10 mouse cellular contexts compared by ENCODE assay signal in genomic region chr7:69991982-69992381, GRCm38 (mm10).
A peak's percentile ranks its signal among the peaks of the same experiment; 100 is the strongest.
DNase-seq lines count a peak whose midpoint lies in the region; ATAC-seq and TF ChIP-seq lines count a peak whose summit lies in the region.
"Had no signal": no experiment of that assay in that cellular context is flagged by ENCODE, and none has a peak within 500 bp of the region (broad histone marks: within the 10 kb centered on the region; RNA-seq: fewer than 3 reads in every experiment).

No protein-coding gene starts in this region.

- no peaks in the 10 kb centered on the region for H3K9me3 ChIP-seq in lung, embryonic 14.5 days (ENCODE audit: low read depth, low read length)
- H3K9me3 ChIP-seq in forebrain, embryonic 13.5 days (replicated peaks) = no peaks in the 10 kb centered on the region
- H3K9me3 ChIP-seq in hindbrain, embryonic 15.5 days = no peaks in the 10 kb centered on the region
- no peaks in the 10 kb centered on the region for H3K9me3 ChIP-seq in midbrain, embryonic 15.5 days

- no peak for ATAC-seq in lung, embryonic 14.5 days (ENCODE audit: insufficient read depth)
- ATAC-seq in forebrain, embryonic 13.5 days = no peak
- no peak for ATAC-seq in hindbrain, embryonic 15.5 days (ENCODE audit: low FRiP score, low read depth)
- ATAC-seq in midbrain, embryonic 15.5 days (replicated peaks) = no peak
- ATAC-seq in megakaryocyte progenitor cell, adult 5-6 weeks (replicated peaks; ENCODE audit: poor library complexity) = no peak
- ATAC-seq in inflammation-experienced regulatory T-cells, adult 6 months = no peak

- H3K9ac ChIP-seq in lung, embryonic 14.5 days = no peak overlapping the region
- peak overlapping the region; percentile 40; the same call in 1 of the 2 replicates for H3K9ac ChIP-seq in forebrain, embryonic 13.5 days
- H3K9ac ChIP-seq in hindbrain, embryonic 15.5 days = no peak overlapping the region
- no peak overlapping the region; the same call in 1 of the 2 replicates for H3K9ac ChIP-seq in midbrain, embryonic 15.5 days

- no peaks in the 10 kb centered on the region for H3K27me3 ChIP-seq in lung, embryonic 14.5 days (ENCODE audit: insufficient read depth, low read length)
- peaks cover 71% of the 10 kb centered on the region for H3K27me3 ChIP-seq in forebrain, embryonic 13.5 days
- peaks cover 46% of the 10 kb centered on the region for H3K27me3 ChIP-seq in hindbrain, embryonic 15.5 days
- H3K27me3 ChIP-seq in midbrain, embryonic 15.5 days (replicated peaks) = peaks cover 43% of the 10 kb centered on the region

- no peaks in the 10 kb centered on the region for H3K36me3 ChIP-seq in lung, embryonic 14.5 days (ENCODE audit: insufficient read depth)
- no peaks in the 10 kb centered on the region for H3K36me3 ChIP-seq in forebrain, embryonic 13.5 days (ENCODE audit: poor library complexity, severe bottlenecking)
- no peaks in the 10 kb centered on the region for H3K36me3 ChIP-seq in hindbrain, embryonic 15.5 days
- H3K36me3 ChIP-seq in midbrain, embryonic 15.5 days (replicated peaks) = no peaks in the 10 kb centered on the region

- H3K4me2 ChIP-seq in lung, embryonic 14.5 days = peak overlapping the region; percentile 59
- H3K4me2 ChIP-seq in forebrain, embryonic 13.5 days = peak overlapping the region; percentile 51
- H3K4me2 ChIP-seq in hindbrain, embryonic 15.5 days = peak overlapping the region; percentile 56
- peak overlapping the region; percentile 45 for H3K4me2 ChIP-seq in midbrain, embryonic 15.5 days

- TF ChIP-seq CTCF in lung, embryonic 14.5 days (IDR thresholded peaks at IDR 0.05; ENCODE audit: low read depth) = no peak

- peak overlapping the region; percentile 29; the same call in 1 of the 2 replicates for H3K4me3 ChIP-seq in lung, embryonic 14.5 days (ENCODE audit: low read depth, low read length)
- H3K4me3 ChIP-seq in forebrain, embryonic 13.5 days = no peak overlapping the region
- peak overlapping the region; percentile 29; the same call in 1 of the 2 replicates for H3K4me3 ChIP-seq in hindbrain, embryonic 15.5 days
- peak overlapping the region; percentile 24; the same call in 1 of the 2 replicates for H3K4me3 ChIP-seq in midbrain, embryonic 15.5 days

- DNase-seq in lung, embryonic 14.5 days = peak; percentile 17
- DNase-seq in lung, postnatal 25 days (ENCODE audit: low spot score) = no peak
- no peak for DNase-seq in adrenal gland, postnatal 4 days (ENCODE audit: low spot score in 2 of 2)
- DNase-seq: kidney, adult 11 months; lung, postnatal 36 days had no signal

- WGBS in lung, embryonic 14.5 days = 30% methylated on average over 3 of the region's 3 CpGs
- WGBS in forebrain, embryonic 13.5 days = 3% methylated on average over 3 of the region's 3 CpGs
- 15% methylated on average over 3 of the region's 3 CpGs for WGBS in hindbrain, embryonic 15.5 days
- WGBS in midbrain, embryonic 15.5 days = 18% methylated on average over 3 of the region's 3 CpGs

- H3K27ac ChIP-seq in lung, embryonic 14.5 days (ENCODE audit: low read depth) = no peak overlapping the region
- peak overlapping the region; percentile 63 for H3K27ac ChIP-seq in forebrain, embryonic 13.5 days
- peak overlapping the region; percentile 49; the same call in 1 of the 2 replicates for H3K27ac ChIP-seq in hindbrain, embryonic 15.5 days (replicated peaks)
- H3K27ac ChIP-seq in midbrain, embryonic 15.5 days = peak overlapping the region; percentile 53

- H3K4me1 ChIP-seq in lung, embryonic 14.5 days (ENCODE audit: insufficient read depth) = no peaks in the 10 kb centered on the region
- H3K4me1 ChIP-seq in forebrain, embryonic 13.5 days = peaks cover 36% of the 10 kb centered on the region
- H3K4me1 ChIP-seq in hindbrain, embryonic 15.5 days (replicated peaks) = peaks cover 15% of the 10 kb centered on the region
- H3K4me1 ChIP-seq in midbrain, embryonic 15.5 days = 0 out of 2 replicates have a peak, but pooled peaks cover 8% of the 10 kb centered on the region
